Mouse (Mus musculus) heart, embryonic 14.5 days (tissue): ENCODE data around the gene Rhbdf2. TPM values are rescaled to one million over a fixed set of nuclear protein-coding genes. Genes with fewer than 3 reads are reported as not detected.
A peak's percentile ranks its signal among the peaks of the same experiment; 100 is the strongest.

ENCODE experiments used
- ATAC-seq: fragments of 200-750 bp; cut with Nextera tagmentation; 2 replicates; pipeline ENCODE4 v1.8.0; 2017; ENCODE audit warnings: low read depth, moderate TSS enrichment; ENCODE audit not compliant: insufficient number of reproducible peaks, insufficient read depth, low FRiP score
- H3K27ac ChIP-seq, 2 experiments: fragments of 200-500 bp in 1 of 2; fragments of 300-500 bp in 1 of 2; sonication (generic) in 1 of 2; replicated peaks in 1 of 2; 2 replicates each; pipeline ENCODE4 v1.5.1; 2012 to 2014; ENCODE audit warnings: low read depth in 2 of 2, low read length in 2 of 2, control low read depth in 1 of 2, mild to moderate bottlenecking in 1 of 2, mixed read lengths in 1 of 2; ENCODE audit not compliant: control insufficient read depth in 1 of 2, insufficient read depth in 1 of 2
- H3K27me3 ChIP-seq: fragments of 300-500 bp; sonication (generic); 2 replicates; pipeline ENCODE4 v1.6.1; 2014; ENCODE audit warnings: mild to moderate bottlenecking, low read length, control low read depth; ENCODE audit not compliant: control insufficient read depth, insufficient read depth
- H3K36me3 ChIP-seq: fragments of 300-500 bp; sonication (generic); 2 replicates; pipeline ENCODE4 v1.6.1; 2014; ENCODE audit warnings: mild to moderate bottlenecking, control low read depth, low read length, mixed read lengths; ENCODE audit not compliant: control insufficient read depth, insufficient read depth
- H3K4me1 ChIP-seq, 2 experiments: fragments of 200-500 bp in 1 of 2; fragments of 300-500 bp in 1 of 2; sonication (generic) in 1 of 2; 2 replicates each; pipeline ENCODE4 v1.6.1; 2012 to 2014; ENCODE audit warnings: low read length in 2 of 2, control low read depth in 1 of 2, mixed read lengths in 1 of 2; ENCODE audit not compliant: control insufficient read depth in 2 of 2, insufficient read depth in 2 of 2
- H3K4me2 ChIP-seq: fragments of 300-500 bp; sonication (generic); 2 replicates; pipeline ENCODE4 v1.6.1; 2014; ENCODE audit warnings: mild to moderate bottlenecking, low read length
- H3K4me3 ChIP-seq, 2 experiments: fragments of 200-500 bp in 1 of 2; fragments of 300-500 bp in 1 of 2; sonication (generic) in 1 of 2; 2 replicates each; pipeline ENCODE4 v1.5.1; 2012 to 2014; ENCODE audit warnings: low read length in 2 of 2, mild to moderate bottlenecking in 2 of 2, control low read depth in 1 of 2, low read depth in 1 of 2, moderate library complexity in 1 of 2; ENCODE audit not compliant: control insufficient read depth in 1 of 2, insufficient read depth in 1 of 2
- H3K9ac ChIP-seq: fragments of 300-500 bp; sonication (generic); 2 replicates; pipeline ENCODE4 v1.6.1; 2014; ENCODE audit warnings: mild to moderate bottlenecking, low read length
- H3K9me3 ChIP-seq: fragments of 300-500 bp; sonication (generic); 2 replicates; pipeline ENCODE4 v1.6.1; 2016; ENCODE audit warnings: low read length, control low read depth; ENCODE audit not compliant: control insufficient read depth
- WGBS: fragments of 180-500 bp; shearing (Covaris S2); extraction: QIAGEN DNeasy Blood & Tissue Kit; methylation state at CpG from one replicate; pipeline ENCODE4 v1.1.7; 2014; 5-methylcytosine and 5-hydroxymethylcytosine counted together
- polyA plus RNA-seq: library from polyadenylated mRNA; unstranded; fragments of >200 nt; fragmentation: Nextera tagmentation; extraction: Ambion mirVana; gene quantifications from 2 replicates; pipeline ENCODE4 v1.2.1, GENCODE M21; 2014

The Rhbdf2 gene
- polyA plus RNA-seq, 1 experiment from 2014 or later = 6.6 TPM

- Histone ChIP-seq H3K9ac (peak overlapping the region; percentile 42; the same call in 1 of the 2 replicates), H3K4me1 (peaks cover 31 to 46% of the 10 kb centered on the region in 2 experiments), H3K27me3 (no peaks in the 10 kb centered on the region), H3K9me3 (no peaks in the 10 kb centered on the region), H3K4me2 (no peak overlapping the region; the same call in 1 of the 2 replicates), H3K36me3 (no peaks in the 10 kb centered on the region), H3K4me3 (no peak overlapping the region), H3K27ac (no peak overlapping the region)
- WGBS = 44% methylated on average over 1 of the region's 1 CpGs
- no peak for ATAC-seq
These were observed 71.2 kb downstream of the Rhbdf2 start for GRCm38 (mm10) chr11:116555572-116555971.

- peak overlapping the region; percentile 20 for H3K4me2 ChIP-seq
- peak; percentile 58; the same call in 1 of the 2 replicates for ATAC-seq
These were observed 72.5 kb downstream of the Rhbdf2 start for GRCm38 (mm10) chr11:116554171-116554878.

GRCm38 (mm10) chr11:116552194-116552593, 74.6 kb downstream of the Rhbdf2 start:
- H3K4me1 ChIP-seq = peaks cover 49 to 64% of the 10 kb centered on the region in 2 experiments
- no peak for ATAC-seq

More at GRCm38 (mm10) chr11:116554171-116554878, 72.5 kb downstream of the Rhbdf2 start:
- Histone ChIP-seq H3K4me3 (no peak overlapping the region), H3K27me3 (no peaks in the 10 kb centered on the region), H3K27ac (peak overlapping the region; percentile 37 to 67), H3K4me1 (peaks cover 42 to 57% of the 10 kb centered on the region in 2 experiments), H3K9ac (no peak overlapping the region), H3K36me3 (no peaks in the 10 kb centered on the region), H3K9me3 (no peaks in the 10 kb centered on the region)
- WGBS = 10% methylated on average over 12 of the region's 12 CpGs

GRCm38 (mm10) chr11:116550748-116551147, 76.1 kb downstream of the Rhbdf2 start:
- H3K27me3 ChIP-seq = no peaks in the 10 kb centered on the region
- H3K4me2 ChIP-seq = no peak overlapping the region
- H3K4me3 ChIP-seq = no peak overlapping the region
- H3K36me3 ChIP-seq = peaks cover 22% of the 10 kb centered on the region
- WGBS = 31% methylated on average over 7 of the region's 7 CpGs
- no peak for ATAC-seq
- H3K9me3 ChIP-seq = no peaks in the 10 kb centered on the region
- H3K4me1 ChIP-seq = peaks cover 41 to 54% of the 10 kb centered on the region in 2 experiments
- peak overlapping the region; percentile 32 to 46; a peak in 2 of 4 replicates for H3K27ac ChIP-seq
- peak overlapping the region; percentile 43; the same call in 1 of the 2 replicates for H3K9ac ChIP-seq

More at GRCm38 (mm10) chr11:116552194-116552593, 74.6 kb downstream of the Rhbdf2 start:
- Histone ChIP-seq H3K36me3 (peaks cover 8% of the 10 kb centered on the region; the same call in 1 of the 2 replicates), H3K27ac (no peak overlapping the region), H3K27me3 (no peaks in the 10 kb centered on the region), H3K4me2 (no peak overlapping the region), H3K9ac (no peak overlapping the region), H3K9me3 (no peaks in the 10 kb centered on the region), H3K4me3 (no peak overlapping the region)
- 88% methylated on average over 1 of the region's 1 CpGs for WGBS

GRCm38 (mm10) chr11:116549273-116550038, 77.4 kb downstream of the Rhbdf2 start:
- H3K9ac ChIP-seq = peak overlapping the region; percentile 13; the same call in 1 of the 2 replicates
- no peak for ATAC-seq
- H3K36me3 ChIP-seq = peaks cover 35% of the 10 kb centered on the region
- peak overlapping the region; percentile 5; the same call in 1 of the 2 replicates for H3K4me2 ChIP-seq
- peak overlapping the region in 1 of 2 experiments; percentile 21; a peak in 2 of 4 replicates for H3K27ac ChIP-seq
- no peak overlapping the region for H3K4me3 ChIP-seq
- no peaks in the 10 kb centered on the region for H3K9me3 ChIP-seq
- 39% methylated on average over 11 of the region's 11 CpGs for WGBS
- no peaks in the 10 kb centered on the region for H3K27me3 ChIP-seq
- H3K4me1 ChIP-seq = peaks cover 32 to 42% of the 10 kb centered on the region in 2 experiments

- ATAC-seq = no peak
- WGBS = 84% methylated on average over 9 of the region's 9 CpGs
- no peak overlapping the region for H3K9ac ChIP-seq
These were observed 78.0 kb downstream of the Rhbdf2 start for GRCm38 (mm10) chr11:116548780-116549179.

More at GRCm38 (mm10) chr11:116548780-116549179, 78.0 kb downstream of the Rhbdf2 start:
- peaks cover 42% of the 10 kb centered on the region for H3K36me3 ChIP-seq
- no peak overlapping the region for H3K27ac ChIP-seq
- peaks cover 29 to 35% of the 10 kb centered on the region in 2 experiments for H3K4me1 ChIP-seq
- no peaks in the 10 kb centered on the region for H3K9me3 ChIP-seq
- H3K4me3 ChIP-seq = no peak overlapping the region
- no peak overlapping the region for H3K4me2 ChIP-seq
- no peaks in the 10 kb centered on the region for H3K27me3 ChIP-seq
